Mouse (Mus musculus): ENCODE measurements around the gene Apopt1. TPM values are rescaled to one million over a fixed set of nuclear protein-coding genes. Genes with fewer than 3 reads are reported as not detected.
A peak's percentile ranks its signal among the peaks of the same experiment; 100 is the strongest.
"Not testable (repeated sequence)": the region's sequence is repeated elsewhere in the genome, so short reads cannot be mapped to it uniquely, and the experiment has no call there.

Gene Apopt1
- total RNA-seq, 2 experiments from 2014 or later, result 36.6 to 39.1 TPM

GRCm38 (mm10) chr12:111704609-111705008, 8.5 kb upstream of the Apopt1 start:
- no peak for DNase-seq (ENCODE audit: low spot score in 2 of 2)

- DNase-seq (ENCODE audit: low spot score in 2 of 2), result no peak
Observed at GRCm38 (mm10) chr12:111705186-111705973, 7.7 kb upstream of the Apopt1 start.

DNA sequence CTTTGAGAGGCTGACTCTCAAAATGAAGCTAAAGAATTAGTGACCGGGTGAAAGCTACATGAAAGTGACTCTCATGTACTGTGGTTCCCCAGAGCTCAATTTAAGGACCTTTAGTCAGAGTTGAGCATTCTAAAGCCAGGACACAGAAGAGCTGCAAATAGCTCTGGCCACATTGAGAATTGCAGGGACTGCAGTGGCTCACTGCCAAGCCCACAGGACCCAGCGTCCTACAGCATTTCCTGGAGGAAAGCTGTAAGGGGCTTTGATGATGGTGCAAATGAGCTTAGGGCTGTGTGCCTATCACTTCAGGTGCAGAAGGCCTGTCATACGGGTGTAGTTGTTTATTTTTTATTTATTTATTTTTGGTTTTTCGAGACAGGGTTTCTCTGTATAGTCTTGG, 4.9 kb upstream of the Apopt1 start:
- DNase-seq (ENCODE audit: low spot score in 2 of 2), result peak in 1 of 2 experiments; percentile 20

GRCm38 (mm10) chr12:111710091-111710490, 3.0 kb upstream of the Apopt1 start:
- DNase-seq (ENCODE audit: low spot score in 2 of 2), result no peak

DNA sequence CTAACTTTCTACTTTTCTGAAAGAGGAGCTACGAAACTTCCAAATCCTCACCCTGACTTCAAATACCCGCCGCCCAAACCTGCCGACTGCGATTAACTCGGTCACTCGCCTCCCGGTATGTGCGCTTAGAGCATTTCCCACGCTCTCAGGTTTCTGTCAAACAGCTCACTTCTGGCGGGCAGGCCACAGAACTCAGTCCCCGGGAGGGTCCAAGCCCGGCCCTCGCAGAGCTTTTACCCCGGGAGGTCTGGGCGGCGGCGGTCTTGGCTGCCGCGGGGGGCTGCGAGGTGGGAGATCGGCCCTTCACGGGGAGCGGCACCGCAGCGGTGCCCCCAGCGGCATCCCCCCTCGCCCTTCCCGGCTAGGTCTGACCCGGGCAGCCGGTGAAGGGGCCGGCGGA, 585 bp upstream of the Apopt1 start:
- no peak for DNase-seq (ENCODE audit: low spot score in 2 of 2)

GRCm38 (mm10) chr12:111713880-111714279, 819 bp downstream of the Apopt1 start:
- DNase-seq (ENCODE audit: low spot score in 2 of 2), result not testable (repeated sequence)

DNA sequence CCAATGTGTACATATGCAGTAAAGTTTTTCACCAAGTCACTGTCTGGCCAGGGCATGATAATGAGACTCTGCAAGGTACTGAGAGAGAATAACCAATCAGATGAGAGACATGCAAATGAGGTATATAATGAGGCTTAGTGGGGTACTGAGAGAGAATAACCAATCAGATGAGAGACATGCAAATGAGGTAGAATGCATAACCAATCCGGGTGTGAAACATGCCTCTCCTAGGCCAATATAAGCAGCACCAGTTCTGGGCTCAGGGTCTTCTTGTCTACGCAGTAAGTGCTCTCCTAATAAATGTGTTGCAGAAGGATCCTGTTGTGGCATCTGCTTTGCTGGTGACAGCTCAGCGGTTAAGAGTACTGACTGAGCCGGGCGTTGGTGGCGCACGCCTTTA, 3.4 kb downstream of the Apopt1 start:
- DNase-seq (ENCODE audit: low spot score in 2 of 2), result no peak

- no peak for DNase-seq (ENCODE audit: low spot score in 2 of 2)
Observed at GRCm38 (mm10) chr12:111718656-111719055, 5.6 kb downstream of the Apopt1 start.

DNA sequence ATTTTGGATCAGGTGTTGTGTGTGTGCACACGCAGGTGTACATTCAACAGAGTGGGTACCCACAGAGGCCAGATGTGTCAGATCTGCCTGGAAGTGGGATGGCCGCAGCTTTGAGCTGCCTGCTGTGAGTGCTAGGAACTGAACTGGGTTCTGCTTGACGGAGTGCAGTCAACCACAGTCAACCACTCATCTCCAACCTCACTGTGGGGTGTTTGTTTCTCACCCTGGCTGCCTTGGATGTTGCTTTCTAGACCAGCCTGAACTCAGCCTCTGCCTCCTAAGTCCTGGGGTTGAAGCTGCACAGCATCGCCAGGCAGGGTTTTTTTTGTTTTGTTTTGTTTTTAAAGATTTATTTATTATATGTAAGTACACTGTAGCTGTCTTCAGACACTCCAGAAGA, 7.2 kb downstream of the Apopt1 start:
- DNase-seq (ENCODE audit: low spot score in 2 of 2), result no peak

GRCm38 (mm10) chr12:111722654-111723053, 9.6 kb downstream of the Apopt1 start:
- peak in 1 of 2 experiments; percentile 74 for DNase-seq (ENCODE audit: low spot score in 2 of 2)

- no peak for DNase-seq (ENCODE audit: low spot score in 2 of 2)
Observed at GRCm38 (mm10) chr12:111724638-111725337, 11.7 kb downstream of the Apopt1 start.

DNA sequence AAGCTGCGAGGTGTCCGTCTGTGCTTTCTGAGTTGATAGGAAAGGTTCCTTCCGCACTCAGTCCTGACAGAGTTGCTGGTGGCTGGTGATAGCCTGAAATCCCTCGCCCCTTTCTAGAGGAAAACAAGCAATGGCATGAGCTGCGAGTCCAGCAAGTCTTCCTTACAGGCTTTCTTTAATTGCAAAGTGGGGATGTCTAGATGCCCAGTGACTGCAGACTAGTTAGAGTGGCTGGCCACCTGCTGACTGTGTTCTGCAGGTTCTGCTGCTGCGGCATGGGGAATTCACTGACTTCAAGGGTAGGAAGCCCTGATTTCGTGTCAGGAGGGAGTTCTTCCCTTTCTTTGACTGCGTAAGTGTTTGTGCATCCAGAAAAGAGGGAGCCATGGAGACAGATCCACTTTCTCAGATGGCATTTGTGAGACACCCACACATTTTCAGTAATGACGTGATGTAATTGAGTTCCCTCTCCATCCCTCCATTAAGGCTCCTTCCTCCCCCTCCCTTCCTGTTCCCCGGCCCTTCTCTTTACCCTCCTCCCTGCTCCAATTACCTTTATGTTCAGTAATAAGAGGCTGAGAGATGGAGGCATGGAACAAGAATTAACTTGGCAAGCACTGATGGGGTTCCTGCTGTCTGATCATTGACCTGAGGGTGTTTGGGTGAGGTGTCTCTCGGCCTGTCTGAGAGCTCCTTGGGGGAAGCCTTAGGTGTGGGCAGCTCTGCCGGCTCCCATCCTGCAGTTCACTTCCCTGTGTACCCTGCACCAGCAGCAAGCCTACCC, 12.5 kb downstream of the Apopt1 start:
- peak; percentile 25 to 48 for DNase-seq (ENCODE audit: low spot score in 2 of 2)

DNA sequence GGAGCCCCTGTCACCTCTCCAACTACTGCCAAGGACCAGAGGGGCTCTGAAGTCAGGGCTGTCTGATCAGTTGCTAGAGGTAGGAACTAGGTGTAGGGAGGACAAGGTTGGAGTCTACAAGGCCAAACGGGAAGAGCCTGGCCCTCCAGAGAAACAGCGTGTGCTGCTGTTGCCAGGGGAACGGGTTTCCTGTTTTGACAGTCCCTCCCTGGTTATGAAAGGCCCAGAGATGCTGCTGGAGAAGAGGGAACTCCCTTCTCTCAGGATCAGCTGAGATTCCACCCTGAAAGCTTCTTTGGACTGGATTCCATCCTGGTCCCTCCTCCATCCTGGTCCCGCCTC, 13.0 kb downstream of the Apopt1 start:
- peak; percentile 51 to 65 for DNase-seq (ENCODE audit: low spot score in 2 of 2)

GRCm38 (mm10) chr12:111727956-111728355, 14.9 kb downstream of the Apopt1 start:
- no peak for DNase-seq (ENCODE audit: low spot score in 2 of 2)

- DNase-seq (ENCODE audit: low spot score in 2 of 2), result peak; percentile 88 to 91
Observed at GRCm38 (mm10) chr12:111731822-111732807, 19.1 kb downstream of the Apopt1 start.

DNA sequence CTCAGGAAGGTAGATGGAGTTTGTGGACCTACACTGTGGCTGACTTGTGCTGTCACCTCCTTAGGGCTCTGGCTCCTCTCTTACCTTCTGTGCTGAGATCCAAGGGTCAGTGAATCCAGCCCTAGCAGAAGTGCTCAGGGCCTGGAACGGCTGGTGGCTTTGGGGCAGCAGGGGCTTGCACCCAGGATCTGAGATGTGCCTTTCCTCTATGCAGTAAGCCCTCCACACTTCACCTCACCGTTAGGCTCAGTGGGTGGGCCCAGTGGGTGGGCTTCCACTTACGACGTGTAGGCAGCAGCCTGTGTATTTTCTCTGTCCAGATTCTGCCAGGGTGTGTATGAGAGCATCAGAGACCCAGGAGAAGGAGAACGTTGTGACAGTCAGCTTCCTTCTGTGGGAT, 19.9 kb downstream of the Apopt1 start:
- no peak for DNase-seq (ENCODE audit: low spot score in 2 of 2)

DNA sequence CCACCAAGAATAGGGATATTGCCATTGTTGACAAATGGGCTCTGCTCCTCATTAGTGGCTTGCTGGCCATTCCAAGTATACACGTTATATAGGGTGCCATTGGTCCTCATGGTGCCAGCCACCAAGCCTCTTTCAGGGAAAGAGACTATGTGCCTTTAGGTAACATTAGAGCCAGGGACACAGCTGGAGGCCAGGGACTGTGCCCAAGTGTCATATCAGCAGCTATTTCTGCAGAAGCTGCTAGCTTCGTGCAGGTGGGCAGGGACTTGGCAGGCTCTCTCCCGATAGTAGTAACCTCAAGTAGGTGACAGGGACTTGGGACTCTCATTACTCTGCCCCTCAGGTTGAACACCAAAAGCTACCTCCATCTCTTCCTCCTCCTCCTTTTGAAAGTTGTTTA, 21.9 kb downstream of the Apopt1 start:
- DNase-seq (ENCODE audit: low spot score in 2 of 2), result no peak

DNA sequence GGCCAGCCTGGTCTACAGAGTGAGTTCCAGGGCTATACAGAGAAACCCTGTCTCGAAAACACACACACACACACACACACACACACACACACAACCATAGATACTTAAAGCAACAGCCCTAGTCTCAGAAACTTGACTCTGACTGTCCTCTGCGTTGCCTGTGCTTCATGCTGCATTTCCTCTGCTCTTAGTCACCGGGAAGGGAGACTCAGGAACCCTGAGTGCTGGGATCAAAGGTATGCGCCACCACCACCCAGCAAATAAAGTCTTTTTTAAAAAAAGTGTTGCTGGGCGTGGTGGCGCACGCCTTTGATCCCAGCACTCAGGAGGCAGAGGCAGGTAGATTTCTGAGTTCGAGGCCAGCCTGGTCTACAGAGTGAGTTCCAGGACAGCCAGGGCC, 23.6 kb downstream of the Apopt1 start:
- DNase-seq (ENCODE audit: low spot score in 2 of 2), result not testable (repeated sequence)

DNA sequence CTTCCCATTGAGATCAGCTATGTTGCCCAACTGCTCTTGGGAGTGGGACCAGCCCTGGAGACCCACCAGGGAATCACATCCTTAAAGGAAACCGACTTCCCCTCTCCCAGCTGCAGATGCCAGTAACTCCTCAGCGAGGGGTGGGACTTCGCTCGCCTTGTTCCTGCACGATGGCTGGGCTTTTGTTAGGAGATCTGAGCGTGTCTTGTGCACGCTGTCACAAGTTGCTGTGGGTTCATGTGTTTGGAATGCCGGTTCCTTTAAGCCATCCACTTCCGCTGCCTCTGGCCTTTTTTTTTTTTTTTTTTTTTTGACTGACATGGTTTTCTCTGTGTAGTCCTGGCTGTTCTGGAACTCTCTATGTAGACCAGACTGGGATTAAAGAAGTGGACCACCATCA, 24.3 kb downstream of the Apopt1 start:
- DNase-seq (ENCODE audit: low spot score in 2 of 2), result no peak

DNA sequence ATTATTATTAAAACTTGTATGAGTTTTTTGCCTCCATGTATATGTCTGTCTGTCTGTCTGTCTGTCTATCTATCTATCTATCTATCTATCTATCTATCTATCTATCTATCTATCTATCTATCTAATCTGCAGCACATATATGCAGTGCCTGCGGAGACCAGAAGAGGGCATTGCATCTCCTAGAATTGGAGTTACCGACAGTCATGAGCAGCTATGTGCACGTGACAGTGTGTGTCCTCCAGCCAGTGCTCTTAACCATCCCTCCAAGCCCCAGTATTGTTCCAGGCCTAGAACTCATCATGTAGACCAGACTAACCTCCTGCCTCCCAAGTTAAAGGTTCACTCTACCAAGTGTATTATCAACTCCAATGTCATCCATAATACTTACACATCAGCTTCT, 25.7 kb downstream of the Apopt1 start:
- peak in 1 of 2 experiments; percentile 73 for DNase-seq (ENCODE audit: low spot score in 2 of 2)

- DNase-seq (ENCODE audit: low spot score in 2 of 2), result no peak
Observed at GRCm38 (mm10) chr12:111741338-111741737, 28.3 kb downstream of the Apopt1 start.

All from left cerebral cortex, adult 18-20 months (tissue).